Mouse (Mus musculus) E14TG2a.4 (cell line): ENCODE measurements at regions not wholly inside any gene's neighbourhood (a gene's known extent, or its start where the extent isn't known, plus 50 kb on each side); places are given as distances from the start of the nearest gene placed in this dataset.

Source experiments
- CTCF ChIP-seq: conservative IDR thresholded peaks from 2 replicates; pipeline ENCODE4 v1.5.1; 2014; ENCODE audit warnings: low read length
- NANOG ChIP-seq: IDR thresholded peaks from 2 replicates; pipeline ENCODE4 v1.6.1; 2014; ENCODE audit warnings: borderline replicate concordance, low read length, mixed read lengths
- POU5F1 ChIP-seq: IDR thresholded peaks from 2 replicates; pipeline ENCODE4 v1.6.1; 2014; ENCODE audit warnings: low read length, borderline replicate concordance

GRCm38 (mm10) chr12:107334366-107334765 is 154.1 kb upstream of the 3110018I06Rik start:
- TF ChIP-seq CTCF (no peak), NANOG (no peak), POU5F1 (no peak)
